Mouse (Mus musculus): ENCODE measurements at regions not wholly inside any gene's neighbourhood (a gene's known extent, or its start where the extent isn't known, plus 50 kb on each side); places are given as distances from the start of the nearest gene placed in this dataset.

DNA sequence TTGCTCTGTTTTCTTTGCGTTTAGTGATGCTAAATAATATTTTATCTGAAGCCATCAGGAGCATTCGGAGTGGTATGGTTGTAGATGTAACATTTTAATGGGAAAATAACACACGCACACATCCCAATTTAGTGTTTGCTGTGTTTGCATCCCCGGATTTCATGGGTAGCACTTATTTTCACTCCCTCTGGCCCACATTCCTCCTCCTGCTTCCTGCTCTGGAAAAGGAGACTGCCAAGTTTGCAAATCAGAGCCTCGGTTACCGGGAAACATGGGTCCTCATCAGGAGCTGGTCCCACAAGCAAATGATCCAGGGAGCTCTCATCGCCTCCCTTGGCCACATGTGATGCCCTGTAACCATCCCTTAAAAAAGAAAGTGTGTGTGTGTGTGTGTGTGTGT lies 94.3 kb upstream of the Npas2 start:
- DNase-seq (ENCODE audit: extremely low read depth, insufficient read length, low spot score) = no peak

DNA sequence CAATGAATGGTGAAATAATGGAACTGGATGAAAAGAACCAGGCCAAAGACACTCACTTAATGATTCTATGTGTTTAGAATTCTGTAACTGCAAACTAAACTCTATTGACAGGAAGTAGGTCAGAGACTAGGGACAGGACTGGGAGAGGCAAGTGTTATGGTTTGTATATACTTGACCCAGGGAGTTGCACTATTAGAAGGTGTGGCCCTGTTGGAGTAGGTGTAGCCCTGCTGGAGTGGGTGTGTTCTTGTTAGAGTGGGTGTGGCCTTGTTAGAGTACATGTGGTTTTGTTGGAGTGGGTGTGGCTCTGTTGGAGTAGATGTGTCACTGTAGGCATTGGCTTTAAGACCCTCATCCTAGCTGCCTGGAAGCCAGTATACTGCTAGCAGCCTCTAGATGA lies 93.0 kb upstream of the Npas2 start:
- no peak for DNase-seq (ENCODE audit: extremely low read depth, insufficient read length, low spot score)

DNA sequence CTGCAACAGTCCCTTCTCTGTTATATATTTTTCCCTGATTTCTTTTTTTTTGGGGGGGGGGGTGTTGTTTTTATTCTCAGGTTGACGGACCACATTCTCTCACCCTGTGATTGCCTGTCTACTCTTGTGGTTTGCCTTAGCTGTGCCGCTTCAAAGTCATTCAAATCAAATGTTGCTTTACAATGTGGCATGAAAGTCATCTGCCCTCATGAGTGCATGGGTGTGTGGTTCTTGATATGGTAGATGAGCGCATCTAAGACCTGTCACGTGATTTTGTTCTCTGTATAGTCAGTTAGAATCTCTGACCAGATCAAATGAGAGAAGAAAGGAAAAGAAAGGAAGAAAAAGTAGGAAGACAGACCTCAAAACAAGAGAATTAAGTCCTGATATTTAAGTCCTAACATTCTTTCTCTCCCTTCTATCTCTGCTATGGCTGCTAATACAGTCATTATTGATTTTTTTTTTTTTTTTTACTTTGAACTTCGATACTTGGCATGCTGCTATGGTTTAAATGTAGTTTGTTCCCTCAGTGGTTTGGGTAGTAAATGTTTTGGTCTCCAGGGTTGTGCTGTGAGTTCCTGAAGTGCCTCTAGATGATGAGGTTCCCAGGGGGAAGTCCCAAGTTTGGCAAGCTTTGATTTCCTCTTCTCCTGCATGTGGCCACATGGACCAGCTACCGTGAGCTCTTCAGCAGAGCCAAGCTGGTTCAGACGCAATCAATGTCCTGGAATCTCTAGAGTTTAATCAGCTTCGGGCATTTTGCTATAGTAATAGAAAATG lies 91.2 kb upstream of the Npas2 start:
- DNase-seq (ENCODE audit: extremely low read depth, insufficient read length, low spot score) = no peak

DNA sequence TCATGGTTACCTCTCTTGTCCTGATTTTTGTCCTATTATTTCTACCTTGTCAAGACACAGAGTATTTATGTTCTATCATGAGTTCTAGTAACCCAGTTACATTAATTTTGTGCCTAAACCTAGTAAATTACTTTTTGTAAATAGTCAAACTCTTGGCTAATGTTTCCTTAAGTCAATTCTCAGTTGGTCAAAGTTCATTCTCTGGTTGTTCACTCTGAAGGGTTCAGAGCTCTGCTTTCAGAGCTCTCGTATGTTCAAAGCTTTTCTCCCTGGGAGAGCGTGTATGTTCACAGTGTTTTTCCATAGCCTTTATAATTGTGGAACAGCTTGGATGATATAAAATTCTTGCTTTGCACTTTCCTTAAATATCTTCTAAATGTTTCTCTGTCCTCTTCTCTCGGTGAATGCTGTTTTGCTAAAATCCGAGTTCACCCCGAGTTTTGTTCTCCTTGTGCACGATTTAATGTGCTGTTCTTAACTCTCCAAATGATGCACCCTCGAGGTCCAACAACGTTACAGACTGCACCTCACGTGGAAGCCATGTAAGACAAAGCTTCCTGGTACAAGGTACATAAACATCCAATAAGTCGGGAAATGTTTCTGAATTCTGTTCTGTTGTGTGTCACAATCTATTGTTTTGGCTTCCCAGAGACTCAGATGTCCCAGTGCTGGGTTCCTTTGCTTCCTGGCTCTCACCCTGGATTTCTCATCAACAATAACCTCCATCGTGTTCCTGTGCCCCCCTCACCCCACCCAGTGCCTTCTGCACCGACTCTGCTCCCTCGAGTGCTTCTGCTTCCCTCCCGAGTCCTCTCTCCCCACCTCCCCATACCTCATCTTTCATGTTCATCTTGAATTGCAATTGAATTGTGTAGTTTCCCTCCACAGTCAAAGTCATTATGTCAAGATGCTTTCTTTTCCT lies 90.3 kb upstream of the Npas2 start:
- DNase-seq (ENCODE audit: extremely low read depth, insufficient read length, low spot score) = no peak

DNA sequence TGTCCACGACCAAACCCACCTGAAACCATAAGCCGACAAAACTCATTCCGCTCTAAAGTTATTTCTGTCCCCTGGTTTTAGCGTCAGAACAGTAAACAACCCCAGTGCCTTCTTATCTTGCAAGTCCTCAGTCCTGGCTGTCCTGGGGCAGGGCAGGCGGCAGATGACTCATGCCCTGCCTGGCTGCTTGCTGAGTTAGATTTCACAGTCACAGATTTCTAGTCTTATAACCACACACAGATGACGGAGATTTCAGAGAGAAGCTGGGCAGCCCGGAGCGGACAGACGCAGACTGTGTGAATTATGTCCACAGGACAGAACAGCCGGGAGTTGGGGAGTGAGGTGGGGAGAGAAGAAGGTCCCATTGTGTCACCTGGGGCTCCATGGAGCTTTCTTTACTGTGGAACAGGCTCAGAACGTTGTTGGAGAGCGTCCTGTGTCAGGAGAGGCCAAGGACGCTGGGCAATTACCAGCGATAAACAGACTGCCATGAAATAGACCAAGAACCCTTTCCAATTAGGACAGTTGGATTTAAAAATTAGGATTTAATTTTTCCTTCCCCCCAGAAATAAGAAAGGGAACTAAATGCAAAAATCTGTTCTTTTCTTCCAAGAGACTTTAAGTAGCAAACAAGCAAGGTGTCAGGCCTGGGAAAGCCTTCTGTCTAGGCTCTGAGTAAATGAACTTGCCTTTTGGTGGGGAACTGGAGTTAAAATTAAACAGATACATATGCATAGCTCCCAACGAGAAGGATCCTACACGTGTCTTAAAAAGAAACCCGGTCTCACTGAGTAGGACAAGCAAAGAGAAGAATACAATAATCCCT lies 87.8 kb upstream of the Npas2 start:
- DNase-seq (ENCODE audit: extremely low read depth, insufficient read length, low spot score) = peak; percentile 64

DNA sequence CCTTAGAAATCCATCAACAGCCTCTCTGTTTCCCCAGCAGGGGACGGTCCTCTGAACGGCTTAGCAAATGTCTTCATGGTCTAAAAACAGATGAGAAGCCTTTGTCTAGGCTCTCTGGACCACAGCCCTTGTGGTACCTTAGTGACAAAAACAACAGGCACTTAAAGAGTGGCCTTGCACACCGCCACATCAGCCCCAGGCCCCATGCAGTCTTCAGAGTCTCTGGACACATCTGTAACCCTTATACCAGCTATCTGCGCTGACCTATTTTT lies 87.2 kb upstream of the Npas2 start:
- no peak for DNase-seq (ENCODE audit: extremely low read depth, insufficient read length, low spot score)

DNA sequence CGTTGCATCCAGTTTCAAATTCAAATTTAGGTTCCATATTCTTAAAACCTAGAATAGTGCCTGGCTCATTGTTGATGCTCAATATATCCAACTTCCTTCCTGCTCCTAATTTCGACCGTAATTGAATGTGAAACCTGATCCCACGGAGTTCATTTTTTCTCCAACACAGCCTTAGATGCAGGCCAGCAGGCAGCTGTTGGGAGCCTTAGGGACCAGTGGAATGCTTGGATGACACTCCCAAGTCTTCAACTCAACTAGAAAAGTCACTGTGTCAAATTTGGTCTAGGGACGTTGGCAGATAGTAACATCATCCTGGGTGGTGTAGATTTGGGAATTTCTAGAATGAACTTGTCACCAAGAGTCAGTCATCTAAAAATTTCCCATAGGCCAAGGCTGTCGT lies 86.9 kb upstream of the Npas2 start:
- DNase-seq (ENCODE audit: extremely low read depth, insufficient read length, low spot score) = no peak

DNA sequence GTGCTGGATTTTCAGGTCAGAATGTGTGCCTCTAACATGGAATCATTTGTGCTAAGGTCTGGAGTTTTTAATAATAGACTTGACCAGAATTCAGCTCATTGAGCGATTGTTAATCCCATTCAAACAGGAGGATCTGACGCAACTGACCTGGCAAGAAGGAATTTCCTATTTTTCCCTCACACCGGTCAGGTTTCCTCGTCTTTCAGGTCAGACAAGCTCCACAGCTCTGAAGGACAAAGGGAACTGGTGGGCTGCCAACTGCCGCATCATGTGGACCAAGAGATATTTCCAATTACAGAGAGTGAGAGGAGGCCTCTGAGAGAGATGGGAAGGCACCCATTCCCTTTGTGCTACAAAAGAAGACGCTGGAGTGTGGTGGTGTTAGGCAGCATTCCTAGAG lies 77.2 kb upstream of the Npas2 start:
- DNase-seq (ENCODE audit: extremely low read depth, insufficient read length, low spot score) = no peak

DNA sequence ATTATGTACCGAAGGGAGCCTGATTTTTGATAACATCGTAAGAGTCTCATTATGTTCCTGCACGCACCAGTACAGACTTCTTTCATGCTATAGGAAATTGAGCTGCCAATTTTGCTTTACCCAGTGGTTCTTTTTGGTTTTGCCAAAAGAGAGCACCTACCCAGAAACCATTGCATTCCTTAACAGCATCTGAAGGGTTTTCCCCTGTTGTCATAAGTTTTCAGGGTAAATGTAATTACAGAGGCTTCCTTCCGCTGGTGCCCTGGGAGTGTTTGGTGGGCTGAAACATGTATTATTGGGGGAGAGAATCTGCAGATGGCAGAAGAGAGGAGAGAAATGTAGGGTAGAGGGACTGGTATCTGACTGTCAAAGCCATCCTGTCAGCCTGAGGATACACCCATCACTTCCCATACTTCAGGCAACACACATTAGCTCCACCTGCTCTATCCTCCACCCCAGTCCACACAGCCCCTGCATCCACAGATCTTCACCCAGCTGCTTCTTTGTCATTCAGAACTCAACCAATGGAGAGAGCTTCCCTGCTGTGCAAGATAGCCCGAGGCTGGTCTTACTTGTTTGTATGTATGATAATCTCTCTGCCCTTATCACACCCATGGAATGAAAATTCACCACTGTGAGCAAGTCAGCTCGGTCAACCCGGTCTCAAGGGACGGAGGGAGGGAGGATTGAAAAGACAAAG lies 71.1 kb upstream of the Npas2 start:
- no peak for DNase-seq (ENCODE audit: extremely low read depth, insufficient read length, low spot score)

DNA sequence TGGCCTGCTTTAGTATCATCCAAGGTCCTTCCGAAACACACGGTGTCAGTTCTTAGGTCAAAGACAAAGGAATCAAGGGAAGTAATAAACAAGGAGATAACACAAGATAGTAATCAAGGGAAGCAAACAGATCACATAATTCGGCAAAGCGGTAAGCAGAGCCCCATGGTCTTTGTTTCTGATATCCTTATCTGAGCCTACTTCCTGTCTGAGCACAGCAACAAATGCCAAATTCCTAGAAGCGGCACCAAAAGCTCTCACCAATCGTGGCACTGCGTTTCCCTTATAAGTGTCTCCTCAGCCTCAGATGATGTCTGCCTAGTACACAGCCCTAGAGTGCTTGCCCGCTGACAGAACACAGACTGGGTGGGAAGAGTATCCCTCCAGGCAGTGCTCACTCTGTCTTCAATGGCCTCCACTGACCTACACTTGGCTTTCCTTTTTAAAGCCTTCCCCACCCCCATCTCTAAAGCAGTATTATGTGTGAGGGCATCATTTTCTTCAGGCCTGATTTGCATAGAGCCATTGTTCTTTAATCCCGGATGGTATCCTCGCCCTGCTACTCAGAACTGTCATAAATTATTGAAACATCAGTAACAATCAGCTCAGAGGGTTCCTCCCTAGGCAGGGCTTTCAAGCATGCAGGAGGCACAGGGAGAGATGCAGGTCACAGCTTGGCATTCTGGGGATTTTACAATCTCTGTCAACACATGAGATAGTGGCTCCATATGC lies 70.3 kb upstream of the Npas2 start:
- no peak for DNase-seq (ENCODE audit: extremely low read depth, insufficient read length, low spot score)

DNA sequence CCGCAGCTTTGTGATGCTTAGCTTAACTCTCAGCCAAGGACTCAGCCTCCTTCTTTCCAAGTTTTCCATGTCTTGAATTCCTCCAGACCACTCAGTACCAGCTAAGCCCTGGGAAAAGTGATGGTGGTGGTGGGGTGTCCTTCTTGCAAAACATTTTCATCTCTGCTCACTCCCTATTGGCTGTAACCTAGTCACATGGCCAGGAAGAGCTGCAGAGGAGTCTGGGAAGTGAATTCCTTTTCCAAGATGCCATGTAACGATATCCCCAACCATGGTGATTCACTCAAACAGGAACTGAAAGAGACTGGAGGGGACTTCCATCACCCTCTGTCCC lies 69.8 kb upstream of the Npas2 start:
- no peak for DNase-seq (ENCODE audit: extremely low read depth, insufficient read length, low spot score)

DNA sequence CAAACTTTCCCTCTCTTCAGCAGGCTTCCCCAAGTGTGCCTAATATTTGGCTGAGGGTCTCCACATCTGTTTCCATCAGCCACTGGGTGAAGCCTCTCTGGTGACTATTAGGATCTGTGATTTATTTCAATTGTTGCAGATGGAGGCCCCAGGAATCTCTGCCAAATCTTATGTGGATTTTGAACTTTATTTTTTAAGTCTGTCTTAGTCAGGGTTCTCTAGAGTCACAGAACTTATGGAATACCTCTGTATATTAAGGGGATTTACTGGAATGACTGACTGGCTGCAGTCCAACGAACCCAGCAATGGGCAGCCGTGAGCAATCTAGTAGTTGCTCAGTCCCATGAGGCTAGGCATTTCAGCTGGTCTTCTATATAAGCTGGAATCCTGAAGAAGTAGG lies 59.0 kb upstream of the Npas2 start:
- no peak for DNase-seq (ENCODE audit: extremely low read depth, insufficient read length, low spot score)

DNA sequence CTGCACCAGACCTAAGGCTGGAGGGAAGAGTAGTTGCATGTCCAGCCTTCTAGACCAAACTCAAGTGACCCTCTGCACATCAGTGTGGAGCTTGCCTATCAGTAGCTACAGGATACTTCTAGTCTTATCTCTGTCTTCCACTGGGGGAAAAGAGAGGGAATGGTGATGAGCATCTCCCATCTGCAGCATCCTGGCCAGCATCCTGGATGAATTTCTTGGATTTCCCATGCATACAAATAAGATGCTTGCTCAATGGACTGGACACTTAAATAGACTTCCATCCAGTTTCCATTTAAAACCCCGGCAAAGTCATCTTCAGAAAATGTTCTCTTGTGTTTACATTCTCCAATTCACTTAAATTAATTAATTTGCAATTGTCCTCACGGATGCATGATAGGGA lies 50.5 kb upstream of the Npas2 start:
- DNase-seq (ENCODE audit: extremely low read depth, insufficient read length, low spot score) = no peak

DNA sequence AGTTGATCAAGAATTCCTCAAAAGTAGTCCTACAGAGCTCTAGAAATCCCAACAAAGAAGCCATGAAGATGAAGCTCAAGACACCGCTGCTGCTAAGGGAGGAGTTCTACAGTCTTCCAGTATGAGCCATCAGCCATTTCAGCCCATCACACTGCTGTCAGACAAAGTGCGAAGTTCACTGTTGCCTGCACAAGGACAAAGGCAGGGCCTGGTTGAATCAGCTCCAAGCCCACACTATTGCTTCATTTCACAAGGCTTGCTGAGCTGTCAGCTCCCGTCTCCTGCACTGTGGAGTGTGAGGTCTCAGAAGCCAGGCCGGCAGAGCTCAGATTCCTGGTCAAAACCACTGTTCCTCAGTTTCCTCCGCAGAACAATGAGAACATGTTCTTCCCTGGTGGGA lies 49.9 kb upstream of the Npas2 start:
- no peak for DNase-seq (ENCODE audit: extremely low read depth, insufficient read length, low spot score)
